ENCODE assay signal across 8 mouse cellular contexts in genomic region chr1:69138856-69139518, GRCm38 (mm10). TPM values are rescaled to one million over a fixed set of nuclear protein-coding genes. Genes with fewer than 3 reads are reported as not detected.
A peak's percentile ranks its signal among the peaks of the same experiment; 100 is the strongest.
DNase-seq lines count a peak whose midpoint lies in the region; ATAC-seq and TF ChIP-seq lines count a peak whose summit lies in the region.

No protein-coding gene starts in this region.

- H3K27me3 ChIP-seq in embryonic facial prominence, embryonic 11.5 days (ENCODE audit: control insufficient read depth, insufficient read depth, low read length) = no peaks in the 10 kb centered on the region
- H3K27me3 ChIP-seq in limb, embryonic 13.5 days = no peaks in the 10 kb centered on the region

- 28% methylated on average over 4 of the region's 4 CpGs for WGBS in bone marrow, adult 2 months
- WGBS in embryonic facial prominence, embryonic 11.5 days = 32% methylated on average over 4 of the region's 4 CpGs
- WGBS in limb, embryonic 13.5 days = 41% methylated on average over 4 of the region's 4 CpGs

- ATAC-seq in embryonic facial prominence, embryonic 11.5 days (replicated peaks; ENCODE audit: insufficient number of reproducible peaks, low FRiP score, low TSS enrichment, low read depth) = no peak
- ATAC-seq in limb, embryonic 13.5 days (ENCODE audit: low FRiP score, low read depth) = 0 out of 2 replicates have a peak, but pooled peaks have one; percentile 28

- no peaks in the 10 kb centered on the region for H3K9me3 ChIP-seq in embryonic facial prominence, embryonic 11.5 days (replicated peaks; ENCODE audit: control insufficient read depth, low read length)
- no peaks in the 10 kb centered on the region for H3K9me3 ChIP-seq in limb, embryonic 13.5 days

- no peak overlapping the region for H3K9ac ChIP-seq in embryonic facial prominence, embryonic 11.5 days (replicated peaks; ENCODE audit: low read length)
- no peak overlapping the region for H3K9ac ChIP-seq in limb, embryonic 13.5 days

- TF ChIP-seq POLR2A in bone marrow, adult 2 months (IDR thresholded peaks at IDR 0.05; ENCODE audit: borderline replicate concordance, control insufficient read depth, low read depth, low read length) = no peak

- peak; percentile 9; the same call in 1 of the 2 replicates for TF ChIP-seq CTCF in bone marrow, adult 2 months (IDR thresholded peaks at IDR 0.05; ENCODE audit: control insufficient read depth, insufficient read depth, low read length)

- no peak overlapping the region for H3K27ac ChIP-seq in bone marrow, adult 2 months (ENCODE audit: control insufficient read depth, insufficient read depth, low read depth, low read length, poor library complexity)
- H3K27ac ChIP-seq in embryonic facial prominence, embryonic 11.5 days (replicated peaks; ENCODE audit: low read depth, low read length) = no peak overlapping the region
- H3K27ac ChIP-seq in limb, embryonic 13.5 days = no peak overlapping the region

- no peak overlapping the region for H3K4me3 ChIP-seq in bone marrow, adult 2 months (replicated peaks; ENCODE audit: control insufficient read depth, low read depth, low read length)
- no peak overlapping the region for H3K4me3 ChIP-seq in embryonic facial prominence, embryonic 11.5 days (ENCODE audit: low read depth, low read length)
- no peak overlapping the region for H3K4me3 ChIP-seq in limb, embryonic 13.5 days

- H3K4me2 ChIP-seq in embryonic facial prominence, embryonic 11.5 days (ENCODE audit: low read depth, low read length) = no peak overlapping the region
- H3K4me2 ChIP-seq in limb, embryonic 13.5 days (replicated peaks) = no peak overlapping the region

- peak; percentile 54 for DNase-seq in urinary bladder, postnatal 14 days (ENCODE audit: low spot score)
- DNase-seq in urinary bladder, postnatal 4 days (ENCODE audit: low spot score in 2 of 2) = no peak
- DNase-seq in embryonic facial prominence, embryonic 11.5 days (ENCODE audit: low spot score) = peak; percentile 88
- peak; percentile 63 for DNase-seq in induced T-regulatory cell, adult 2 months (ENCODE audit: low read depth)
- peak; percentile 83 for DNase-seq in retina, postnatal 1 day
- DNase-seq in T-cell, adult 2 months (ENCODE audit: low spot score) = no peak

- H3K36me3 ChIP-seq in embryonic facial prominence, embryonic 11.5 days (replicated peaks; ENCODE audit: control insufficient read depth, insufficient read depth, low read depth, low read length) = no peaks in the 10 kb centered on the region
- H3K36me3 ChIP-seq in limb, embryonic 13.5 days = no peaks in the 10 kb centered on the region

- no peaks in the 10 kb centered on the region for H3K4me1 ChIP-seq in bone marrow, adult 2 months (ENCODE audit: control insufficient read depth, insufficient read depth, low read length)
- H3K4me1 ChIP-seq in embryonic facial prominence, embryonic 11.5 days (ENCODE audit: control insufficient read depth, insufficient read depth, low read length) = no peaks in the 10 kb centered on the region
- no peaks in the 10 kb centered on the region for H3K4me1 ChIP-seq in limb, embryonic 13.5 days

RNA-seq across cellular contexts. Expression of gene Erbb4, which starts 31.1 kb away (rescaled TPM):
- polyA plus RNA-seq in bone marrow, adult 2 months (2011; ENCODE audit: insufficient read depth, insufficient read length, low replicate concordance, missing spikeins) = not detected in 2 replicates
- polyA plus RNA-seq in embryonic facial prominence, embryonic 11.5 days (2014; fragmentation: Nextera tagmentation; extraction: Ambion mirVana) = 0.91 and 1.3 TPM in 2 replicates
- 1.7 TPM in 2 replicates for polyA plus RNA-seq in limb, embryonic 13.5 days (2015; fragmentation: Nextera tagmentation; extraction: Ambion mirVana)

Comparison
In these comparisons a context has a peak if more than half of its experiments do, and no peak if none do; other contexts are left out.
1. DNase-seq: peak in urinary bladder, postnatal 14 days (single experiment), embryonic facial prominence, embryonic 11.5 days (single experiment), induced T-regulatory cell, adult 2 months (single experiment) and retina, postnatal 1 day (single experiment); none in urinary bladder, postnatal 4 days (0 of 2) and T-cell, adult 2 months (single experiment).